In the genomic region with DNA sequence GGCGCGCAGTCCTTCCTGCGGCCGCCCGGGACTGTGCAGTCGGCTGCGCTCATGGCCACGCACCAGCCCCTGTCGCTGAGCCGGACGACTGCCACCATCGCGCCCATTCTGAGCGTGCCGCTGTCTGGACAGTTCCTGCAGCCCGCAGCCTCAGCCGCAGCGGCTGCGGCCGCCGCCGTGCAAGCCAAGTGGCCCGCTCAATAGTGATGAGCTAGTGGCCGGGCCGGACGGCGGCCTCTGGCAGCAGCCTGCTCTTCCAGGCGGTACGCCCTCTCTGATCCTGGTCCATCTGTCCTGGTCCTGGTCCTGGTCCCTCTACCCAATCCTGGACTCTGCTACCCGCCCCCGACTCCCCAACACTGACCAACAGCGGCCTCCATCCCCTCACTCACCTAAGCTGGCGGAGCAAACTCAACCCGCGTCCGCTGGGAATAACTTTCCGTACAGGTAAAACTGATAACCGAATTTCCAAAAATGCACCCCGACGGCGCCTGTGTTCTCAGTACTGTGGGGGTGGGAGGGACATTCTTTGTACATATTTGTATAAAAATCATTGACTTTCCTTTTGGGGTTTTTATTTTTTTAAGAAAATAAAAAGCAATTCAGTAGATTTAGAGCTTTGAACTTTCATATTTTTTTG, we compare ENCODE assay signal across 7 mouse cellular contexts. TPM values are rescaled to one million over a fixed set of nuclear protein-coding genes. Genes with fewer than 3 reads are reported as not detected.
DNase-seq lines count a peak whose midpoint lies in the region; ATAC-seq and TF ChIP-seq lines count a peak whose summit lies in the region.

No protein-coding gene starts in this region.

- peak overlapping the region; percentile 28; the same call in 1 of the 2 replicates for H3K4me3 ChIP-seq in lung, postnatal 0 days (ENCODE audit: low read depth, low read length)
- peak overlapping the region; percentile 38 for H3K4me3 ChIP-seq in forebrain, embryonic 13.5 days
- H3K4me3 ChIP-seq in intestine, embryonic 16.5 days (ENCODE audit: low read length) = peak overlapping the region; percentile 44
- peak overlapping the region; percentile 38 for H3K4me3 ChIP-seq in neural tube, embryonic 15.5 days (replicated peaks)

- no peaks in the 10 kb centered on the region for H3K9me3 ChIP-seq in lung, postnatal 0 days (ENCODE audit: low read length)
- H3K9me3 ChIP-seq in forebrain, embryonic 13.5 days (replicated peaks) = no peaks in the 10 kb centered on the region
- H3K9me3 ChIP-seq in intestine, embryonic 16.5 days (ENCODE audit: control insufficient read depth, low read length) = 0 out of 2 replicates have a peak, but pooled peaks cover 4% of the 10 kb centered on the region
- no peaks in the 10 kb centered on the region for H3K9me3 ChIP-seq in neural tube, embryonic 15.5 days (replicated peaks)

- peaks cover 79% of the 10 kb centered on the region for H3K27me3 ChIP-seq in lung, postnatal 0 days (replicated peaks; ENCODE audit: insufficient read depth, low read length)
- H3K27me3 ChIP-seq in forebrain, embryonic 13.5 days = peaks cover 96% of the 10 kb centered on the region
- peaks cover 71% of the 10 kb centered on the region for H3K27me3 ChIP-seq in intestine, embryonic 16.5 days (replicated peaks; ENCODE audit: control insufficient read depth, insufficient read depth, low read length)
- peaks cover 63% of the 10 kb centered on the region for H3K27me3 ChIP-seq in neural tube, embryonic 15.5 days (replicated peaks)

- no peak overlapping the region for H3K27ac ChIP-seq in lung, postnatal 0 days (ENCODE audit: low read length)
- H3K27ac ChIP-seq in forebrain, embryonic 13.5 days = no peak overlapping the region
- no peak overlapping the region for H3K27ac ChIP-seq in intestine, embryonic 16.5 days (ENCODE audit: low read length)
- H3K27ac ChIP-seq in neural tube, embryonic 15.5 days (replicated peaks) = peak overlapping the region; percentile 54; the same call in 1 of the 2 replicates

- no peaks in the 10 kb centered on the region for H3K36me3 ChIP-seq in lung, postnatal 0 days (ENCODE audit: insufficient read depth, low read length)
- H3K36me3 ChIP-seq in forebrain, embryonic 13.5 days (ENCODE audit: poor library complexity, severe bottlenecking) = no peaks in the 10 kb centered on the region
- no peaks in the 10 kb centered on the region for H3K36me3 ChIP-seq in intestine, embryonic 16.5 days (ENCODE audit: control insufficient read depth, insufficient read depth, low read length)
- no peaks in the 10 kb centered on the region for H3K36me3 ChIP-seq in neural tube, embryonic 15.5 days

- WGBS in lung, postnatal 0 days = under 1% methylated on average over 39 of the region's 41 CpGs
- WGBS in forebrain, embryonic 13.5 days = under 1% methylated on average over 29 of the region's 41 CpGs
- WGBS in intestine, embryonic 16.5 days = 2% methylated on average over 38 of the region's 41 CpGs
- WGBS in neural tube, embryonic 15.5 days = under 1% methylated on average over 36 of the region's 41 CpGs

- intact Hi-C loops in left cerebral cortex, postnatal 14 days (cut with DNase I) = no loop called here

- H3K4me2 ChIP-seq in lung, postnatal 0 days (replicated peaks; ENCODE audit: low read depth, low read length) = peak overlapping the region; percentile 49
- H3K4me2 ChIP-seq in forebrain, embryonic 13.5 days = peak overlapping the region; percentile 57
- peak overlapping the region; percentile 52 for H3K4me2 ChIP-seq in intestine, embryonic 16.5 days (ENCODE audit: low read depth, low read length)
- H3K4me2 ChIP-seq in neural tube, embryonic 15.5 days = peak overlapping the region; percentile 52

- TF ChIP-seq EP300 in lung, postnatal 0 days (IDR thresholded peaks at IDR 0.05) = no peak

- H3K4me1 ChIP-seq in lung, postnatal 0 days (ENCODE audit: insufficient read depth, low read depth, low read length) = 0 out of 2 replicates have a peak, but pooled peaks cover 3% of the 10 kb centered on the region
- H3K4me1 ChIP-seq in forebrain, embryonic 13.5 days = peaks cover 37% of the 10 kb centered on the region
- H3K4me1 ChIP-seq in intestine, embryonic 16.5 days (ENCODE audit: control insufficient read depth, insufficient read depth, low read length) = peaks cover 16% of the 10 kb centered on the region
- H3K4me1 ChIP-seq in neural tube, embryonic 15.5 days = peaks cover 19% of the 10 kb centered on the region

- DNase-seq in lung, postnatal 0 days (ENCODE audit: low spot score) = no peak
- no peak for DNase-seq in lung, adult 18-20 months
- no peak for DNase-seq in right cerebral cortex, adult 18-20 months
- DNase-seq in left cerebral cortex, postnatal 14 days (ENCODE audit: low spot score in 2 of 2) = no peak

- TF ChIP-seq CTCF in lung, postnatal 0 days (IDR thresholded peaks at IDR 0.05) = no peak

- peak; percentile 15; the same call in 1 of the 2 replicates for ATAC-seq in lung, postnatal 0 days
- ATAC-seq in forebrain, embryonic 13.5 days = peak; percentile 26; the same call in 1 of the 2 replicates
- ATAC-seq in intestine, embryonic 16.5 days = peak; percentile 29; the same call in 1 of the 2 replicates
- ATAC-seq in neural tube, embryonic 15.5 days (ENCODE audit: low FRiP score) = no peak

- H3K9ac ChIP-seq in lung, postnatal 0 days (replicated peaks; ENCODE audit: low read depth) = no peak overlapping the region
- no peak overlapping the region for H3K9ac ChIP-seq in forebrain, embryonic 13.5 days
- 0 out of 2 replicates have a peak overlapping the region, but pooled peaks have one; percentile 8 for H3K9ac ChIP-seq in intestine, embryonic 16.5 days (ENCODE audit: low read depth, low read length)
- H3K9ac ChIP-seq in neural tube, embryonic 15.5 days (replicated peaks) = no peak overlapping the region

RNA-seq across cellular contexts. Expression of a gene that starts 1.9 kb away (rescaled TPM):
- polyA plus RNA-seq in lung, postnatal 0 days (2015; fragmentation: Nextera tagmentation; extraction: Ambion mirVana) = 0.05 TPM in 1 of 2 replicates, not detected in the other
- not detected in 2 replicates for polyA plus RNA-seq in forebrain, embryonic 13.5 days (2015; fragmentation: Nextera tagmentation; extraction: Ambion mirVana)
- polyA plus RNA-seq in intestine, embryonic 16.5 days (2015; fragmentation: Nextera tagmentation; extraction: Ambion mirVana) = 0.40 and 0.50 TPM in 2 replicates
- polyA plus RNA-seq in neural tube, embryonic 15.5 days (2015; fragmentation: Nextera tagmentation; extraction: Ambion mirVana) = 2.2 and 3.0 TPM in 2 replicates
- total RNA-seq in left cerebral cortex, postnatal 14 days (2021) = not detected

RNA-seq across cellular contexts. Expression of a gene that starts 57.5 kb away (rescaled TPM):
- 7.3 and 10.0 TPM in 2 replicates for polyA plus RNA-seq in lung, postnatal 0 days (2015; fragmentation: Nextera tagmentation; extraction: Ambion mirVana)
- polyA plus RNA-seq in forebrain, embryonic 13.5 days (2015; fragmentation: Nextera tagmentation; extraction: Ambion mirVana) = 11.3 and 11.6 TPM in 2 replicates
- 20.6 and 21.0 TPM in 2 replicates for polyA plus RNA-seq in intestine, embryonic 16.5 days (2015; fragmentation: Nextera tagmentation; extraction: Ambion mirVana)
- 12.8 and 15.4 TPM in 2 replicates for polyA plus RNA-seq in neural tube, embryonic 15.5 days (2015; fragmentation: Nextera tagmentation; extraction: Ambion mirVana)
- 10 to 100 TPM; 11.4 to 13.1 TPM for total RNA-seq in left cerebral cortex, postnatal 14 days (2021)
